Mouse (Mus musculus): ENCODE results near the gene Abcd1. TPM values are rescaled to one million over a fixed set of nuclear protein-coding genes. Genes with fewer than 3 reads are reported as not detected.

The Abcd1 gene
- polyA plus RNA-seq, 1 experiment from 2014 or later, result 16.2 TPM

GRCm38 (mm10) chrX:73685629-73686028 is 30.8 kb upstream of the Abcd1 start:
- Histone ChIP-seq H3K9me3 (ENCODE audit: low read length) (no peaks in the 10 kb centered on the region), H3K27me3 (ENCODE audit: insufficient read depth, low read length) (no peaks in the 10 kb centered on the region; the same call in 1 of the 2 replicates), H3K36me3 (ENCODE audit: insufficient read depth, low read length) (peaks cover 26% of the 10 kb centered on the region; the same call in 1 of the 2 replicates), H3K4me3 (ENCODE audit: low read length) (no peak overlapping the region), H3K4me2 (replicated peaks; ENCODE audit: low read depth, low read length) (no peak overlapping the region), H3K27ac (ENCODE audit: low read length) (0 out of 2 replicates have a peak overlapping the region, but pooled peaks have one; percentile 10), H3K4me1 (ENCODE audit: insufficient read depth, low read length) (no peaks in the 10 kb centered on the region), H3K9ac (replicated peaks; ENCODE audit: low read length) (no peak overlapping the region)
- 60% methylated on average over 3 of the region's 3 CpGs for WGBS
- no peak for ATAC-seq (ENCODE audit: low FRiP score, low TSS enrichment)

DNA sequence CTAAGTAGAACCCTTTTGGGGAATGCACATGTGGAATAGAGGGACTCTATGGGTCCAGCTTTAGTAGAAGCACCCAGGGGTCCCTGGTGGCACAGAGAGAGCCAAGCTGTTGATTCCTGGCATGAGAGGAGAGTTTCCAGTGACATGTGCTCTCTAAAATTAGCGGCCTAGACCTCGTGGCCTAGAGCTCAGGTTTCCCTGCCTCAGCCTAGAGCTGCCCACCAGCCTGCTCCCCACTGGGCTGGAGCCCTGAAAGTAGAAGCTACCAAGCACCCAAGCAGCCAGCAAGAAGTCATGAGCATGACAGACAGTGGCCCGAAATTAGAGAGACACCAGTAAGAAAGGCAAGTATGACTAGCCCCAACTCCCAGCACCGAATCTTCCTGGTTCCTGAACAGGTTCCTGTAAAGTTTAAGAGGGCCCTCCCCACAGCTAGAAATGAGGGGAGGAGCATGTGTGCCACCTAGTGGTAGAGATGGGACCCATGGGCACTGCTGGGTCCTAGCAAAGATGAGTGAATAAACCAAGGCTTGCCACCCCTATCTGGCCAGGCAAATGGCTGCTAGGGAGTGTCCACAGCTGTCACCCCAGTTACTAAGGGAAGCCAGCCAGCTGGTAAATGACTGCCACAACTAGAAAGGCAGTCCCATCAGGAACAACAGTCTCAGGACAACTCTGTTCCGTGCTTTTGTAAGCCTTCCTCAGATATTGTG is 25.3 kb upstream of the Abcd1 start:
- 50% methylated on average over 5 of the region's 5 CpGs for WGBS
- H3K4me3 ChIP-seq (ENCODE audit: low read length), result no peak overlapping the region
- no peaks in the 10 kb centered on the region for H3K27me3 ChIP-seq (ENCODE audit: insufficient read depth, low read length)

GRCm38 (mm10) chrX:73700472-73700871 is 15.9 kb upstream of the Abcd1 start:
- no peak overlapping the region for H3K4me2 ChIP-seq (replicated peaks; ENCODE audit: low read depth, low read length)
- no peaks in the 10 kb centered on the region for H3K9me3 ChIP-seq (ENCODE audit: low read length)
- no peaks in the 10 kb centered on the region for H3K4me1 ChIP-seq (ENCODE audit: insufficient read depth, low read length)
- no peak for ATAC-seq (ENCODE audit: low FRiP score, low TSS enrichment)
- H3K27ac ChIP-seq (ENCODE audit: low read length), result no peak overlapping the region
- WGBS, result 83% methylated on average over 1 of the region's 1 CpGs
- H3K36me3 ChIP-seq (ENCODE audit: insufficient read depth, low read length), result 0 out of 2 replicates have a peak, but pooled peaks cover 7% of the 10 kb centered on the region
- no peak overlapping the region for H3K4me3 ChIP-seq (ENCODE audit: low read length)
- peaks cover 3% of the 10 kb centered on the region; the same call in 1 of the 2 replicates for H3K27me3 ChIP-seq (ENCODE audit: insufficient read depth, low read length)
- no peak overlapping the region for H3K9ac ChIP-seq (replicated peaks; ENCODE audit: low read length)

More for the DNA sequence above, 25.3 kb upstream of the Abcd1 start:
- Histone ChIP-seq H3K27ac (ENCODE audit: low read length) (no peak overlapping the region), H3K4me1 (ENCODE audit: insufficient read depth, low read length) (no peaks in the 10 kb centered on the region), H3K9ac (replicated peaks; ENCODE audit: low read length) (no peak overlapping the region), H3K4me2 (replicated peaks; ENCODE audit: low read depth, low read length) (no peak overlapping the region), H3K9me3 (ENCODE audit: low read length) (no peaks in the 10 kb centered on the region), H3K36me3 (ENCODE audit: insufficient read depth, low read length) (peaks cover 14% of the 10 kb centered on the region; the same call in 1 of the 2 replicates)
- 0 out of 2 replicates have a peak, but pooled peaks have one; percentile 57 for ATAC-seq (ENCODE audit: low FRiP score, low TSS enrichment)

- 34% methylated on average over 21 of the region's 21 CpGs for WGBS
- Histone ChIP-seq H3K9ac (replicated peaks; ENCODE audit: low read length) (peak overlapping the region; percentile 70), H3K27me3 (ENCODE audit: insufficient read depth, low read length) (no peaks in the 10 kb centered on the region; the same call in 1 of the 2 replicates), H3K9me3 (ENCODE audit: low read length) (no peaks in the 10 kb centered on the region), H3K4me3 (ENCODE audit: low read length) (peak overlapping the region; percentile 62), H3K4me1 (ENCODE audit: insufficient read depth, low read length) (peaks cover 29% of the 10 kb centered on the region), H3K27ac (ENCODE audit: low read length) (peak overlapping the region; percentile 79), H3K4me2 (replicated peaks; ENCODE audit: low read depth, low read length) (peak overlapping the region; percentile 65), H3K36me3 (ENCODE audit: insufficient read depth, low read length) (no peaks in the 10 kb centered on the region)
- ATAC-seq (ENCODE audit: low FRiP score, low TSS enrichment), result peak; percentile 20; the same call in 1 of the 2 replicates
These were observed 805 bp upstream of the Abcd1 start for GRCm38 (mm10) chrX:73715476-73716108.

GRCm38 (mm10) chrX:73716709-73717545 is 530 bp downstream of the Abcd1 start:
- 44% methylated on average over 30 of the region's 30 CpGs for WGBS

GRCm38 (mm10) chrX:73717667-73718066 is 1.3 kb downstream of the Abcd1 start:
- Histone ChIP-seq H3K27me3 (ENCODE audit: insufficient read depth, low read length) (no peaks in the 10 kb centered on the region; the same call in 1 of the 2 replicates), H3K4me1 (ENCODE audit: insufficient read depth, low read length) (peaks cover 29% of the 10 kb centered on the region), H3K27ac (ENCODE audit: low read length) (no peak overlapping the region), H3K4me3 (ENCODE audit: low read length) (peak overlapping the region; percentile 62), H3K9me3 (ENCODE audit: low read length) (no peaks in the 10 kb centered on the region), H3K4me2 (replicated peaks; ENCODE audit: low read depth, low read length) (peak overlapping the region; percentile 55), H3K9ac (replicated peaks; ENCODE audit: low read length) (peak overlapping the region; percentile 66), H3K36me3 (ENCODE audit: insufficient read depth, low read length) (no peaks in the 10 kb centered on the region)
- 72% methylated on average over 11 of the region's 11 CpGs for WGBS
- ATAC-seq (ENCODE audit: low FRiP score, low TSS enrichment), result no peak

More at GRCm38 (mm10) chrX:73716709-73717545, 530 bp downstream of the Abcd1 start:
- Histone ChIP-seq H3K4me2 (replicated peaks; ENCODE audit: low read depth, low read length) (peak overlapping the region; percentile 55), H3K4me3 (ENCODE audit: low read length) (peak overlapping the region; percentile 62), H3K4me1 (ENCODE audit: insufficient read depth, low read length) (peaks cover 29% of the 10 kb centered on the region), H3K27ac (ENCODE audit: low read length) (peak overlapping the region; percentile 78), H3K9me3 (ENCODE audit: low read length) (no peaks in the 10 kb centered on the region), H3K9ac (replicated peaks; ENCODE audit: low read length) (peak overlapping the region; percentile 66), H3K36me3 (ENCODE audit: insufficient read depth, low read length) (no peaks in the 10 kb centered on the region), H3K27me3 (ENCODE audit: insufficient read depth, low read length) (no peaks in the 10 kb centered on the region; the same call in 1 of the 2 replicates)
- peak; percentile 47 for ATAC-seq (ENCODE audit: low FRiP score, low TSS enrichment)

GRCm38 (mm10) chrX:73718271-73718670 is 1.9 kb downstream of the Abcd1 start:
- no peaks in the 10 kb centered on the region for H3K9me3 ChIP-seq (ENCODE audit: low read length)
- no peaks in the 10 kb centered on the region for H3K36me3 ChIP-seq (ENCODE audit: insufficient read depth, low read length)
- no peaks in the 10 kb centered on the region; the same call in 1 of the 2 replicates for H3K27me3 ChIP-seq (ENCODE audit: insufficient read depth, low read length)
- no peak overlapping the region for H3K4me3 ChIP-seq (ENCODE audit: low read length)
- 0 out of 2 replicates have a peak overlapping the region, but pooled peaks have one; percentile 13 for H3K4me2 ChIP-seq (replicated peaks; ENCODE audit: low read depth, low read length)
- no peak for ATAC-seq (ENCODE audit: low FRiP score, low TSS enrichment)
- WGBS, result 48% methylated on average over 3 of the region's 3 CpGs
- no peak overlapping the region for H3K9ac ChIP-seq (replicated peaks; ENCODE audit: low read length)
- no peak overlapping the region for H3K27ac ChIP-seq (ENCODE audit: low read length)
- H3K4me1 ChIP-seq (ENCODE audit: insufficient read depth, low read length), result peaks cover 29% of the 10 kb centered on the region

- H3K27ac ChIP-seq (ENCODE audit: low read length), result peak overlapping the region; percentile 1; the same call in 1 of the 2 replicates
- ATAC-seq (ENCODE audit: low FRiP score, low TSS enrichment), result no peak
- WGBS, result 46% methylated on average over 5 of the region's 5 CpGs
- no peaks in the 10 kb centered on the region for H3K9me3 ChIP-seq (ENCODE audit: low read length)
- H3K27me3 ChIP-seq (ENCODE audit: insufficient read depth, low read length), result no peaks in the 10 kb centered on the region; the same call in 1 of the 2 replicates
- peaks cover 29% of the 10 kb centered on the region for H3K4me1 ChIP-seq (ENCODE audit: insufficient read depth, low read length)
- peak overlapping the region; percentile 27 for H3K4me2 ChIP-seq (replicated peaks; ENCODE audit: low read depth, low read length)
- H3K4me3 ChIP-seq (ENCODE audit: low read length), result no peak overlapping the region
- H3K36me3 ChIP-seq (ENCODE audit: insufficient read depth, low read length), result 0 out of 2 replicates have a peak, but pooled peaks cover 2% of the 10 kb centered on the region
- H3K9ac ChIP-seq (replicated peaks; ENCODE audit: low read length), result peak overlapping the region; percentile 49; the same call in 1 of the 2 replicates
These were observed 2.4 kb downstream of the Abcd1 start for GRCm38 (mm10) chrX:73718686-73719362.

DNA sequence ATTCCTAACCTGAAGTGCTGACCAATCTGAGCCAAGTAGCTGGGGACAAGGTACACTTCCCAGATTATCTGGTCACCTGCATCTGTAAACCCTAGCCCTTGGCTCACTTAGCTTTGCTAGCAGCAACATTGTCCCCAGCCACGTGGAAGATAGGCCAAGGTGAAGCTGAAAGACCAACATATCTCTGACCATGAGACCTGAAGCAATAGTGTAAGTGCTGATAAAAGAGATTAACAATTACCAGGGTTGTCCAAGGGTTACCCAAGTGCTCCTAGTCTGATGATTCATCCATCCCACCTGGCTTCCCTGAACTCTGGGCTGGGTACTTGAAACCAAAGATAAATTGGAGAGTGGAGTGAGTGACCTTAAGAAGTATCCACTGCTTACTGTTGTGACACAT is 14.5 kb downstream of the Abcd1 start:
- no peaks in the 10 kb centered on the region for H3K36me3 ChIP-seq (ENCODE audit: insufficient read depth, low read length)
- ATAC-seq (ENCODE audit: low FRiP score, low TSS enrichment), result no peak
- no peak overlapping the region for H3K27ac ChIP-seq (ENCODE audit: low read length)
- no peak overlapping the region for H3K4me3 ChIP-seq (ENCODE audit: low read length)
- H3K4me2 ChIP-seq (replicated peaks; ENCODE audit: low read depth, low read length), result no peak overlapping the region
- no peaks in the 10 kb centered on the region for H3K4me1 ChIP-seq (ENCODE audit: insufficient read depth, low read length)
- no peaks in the 10 kb centered on the region for H3K9me3 ChIP-seq (ENCODE audit: low read length)
- H3K27me3 ChIP-seq (ENCODE audit: insufficient read depth, low read length), result no peaks in the 10 kb centered on the region
- no peak overlapping the region for H3K9ac ChIP-seq (replicated peaks; ENCODE audit: low read length)
- WGBS, result 58% methylated on average over 1 of the region's 1 CpGs

Measured in kidney, embryonic 16.5 days (tissue).